Mouse (Mus musculus) hindbrain, postnatal 0 days (tissue): ENCODE measurements around the gene Thoc5. TPM values are rescaled to one million over a fixed set of nuclear protein-coding genes. Genes with fewer than 3 reads are reported as not detected.
A peak's percentile ranks its signal among the peaks of the same experiment; 100 is the strongest.

Source experiments
- ATAC-seq: fragments of 200-750 bp; cut with Nextera tagmentation; 2 replicates; pipeline ENCODE4 v1.8.0; 2017; ENCODE audit warnings: mild to moderate bottlenecking, moderate TSS enrichment, moderate library complexity
- DNase-seq: peaks from one replicate; pipeline ENCODE4 v3.0.0-alpha.2; 2015; ENCODE audit warnings: low spot score
- H3K27ac ChIP-seq: fragments of 300-500 bp; sonication (generic); 2 replicates; pipeline ENCODE4 v1.5.1; 2014; ENCODE audit warnings: mild to moderate bottlenecking
- H3K27me3 ChIP-seq: fragments of 300-500 bp; sonication (generic); 2 replicates; pipeline ENCODE4 v1.6.1; 2014; ENCODE audit warnings: low read length, mixed read lengths; ENCODE audit not compliant: insufficient read depth
- H3K36me3 ChIP-seq: fragments of 300-500 bp; sonication (generic); 2 replicates; pipeline ENCODE4 v1.6.1; 2014; ENCODE audit warnings: low read length, mixed read lengths; ENCODE audit not compliant: insufficient read depth
- H3K4me1 ChIP-seq: fragments of 300-500 bp; sonication (generic); 2 replicates; pipeline ENCODE4 v1.6.1; 2014; ENCODE audit warnings: antibody characterized with exemption, low read length, mixed read lengths; ENCODE audit not compliant: insufficient read depth
- H3K4me2 ChIP-seq: fragments of 300-500 bp; sonication (generic); 2 replicates; pipeline ENCODE4 v1.6.1; 2014; ENCODE audit warnings: low read depth, mild to moderate bottlenecking, low read length, moderate library complexity, mixed read lengths
- H3K4me3 ChIP-seq: fragments of 300-500 bp; sonication (generic); 2 replicates; pipeline ENCODE4 v1.5.1; 2014; ENCODE audit warnings: low read length
- H3K9ac ChIP-seq: fragments of 300-500 bp; sonication (generic); replicated peaks from 2 replicates; pipeline ENCODE4 v1.6.1; 2014; ENCODE audit warnings: mild to moderate bottlenecking, low read length, moderate library complexity, mixed read lengths
- H3K9me3 ChIP-seq: fragments of 300-500 bp; sonication (generic); 2 replicates; pipeline ENCODE4 v1.6.1; 2016; ENCODE audit warnings: low read length, mixed read lengths
- CTCF ChIP-seq: IDR thresholded peaks from 2 replicates; pipeline ENCODE4 v1.5.1; 2016; ENCODE audit warnings: antibody characterized with exemption, control low read depth, low read depth
- WGBS: fragments of 180-500 bp; shearing (Covaris S2); extraction: QIAGEN DNeasy Blood & Tissue Kit; methylation state at CpG from one replicate; pipeline ENCODE4 v1.1.7; 2014; 5-methylcytosine and 5-hydroxymethylcytosine counted together
- polyA plus RNA-seq: library from polyadenylated mRNA; unstranded; fragments of >200 nt; fragmentation: Nextera tagmentation; extraction: Ambion mirVana; gene quantifications from 2 replicates; pipeline ENCODE4 v1.2.1, GENCODE M21; 2015
- total RNA-seq: library from RNA; depleted of rRNA; stranded (reverse); fragments of >200 nt; gene quantifications from 2 replicates; pipeline ENCODE4 v1.2.3, GENCODE M21; 2014

The Thoc5 gene
- total and polyA plus RNA-seq, 2 experiments from 2014 or later = 30.3 to 36.5 TPM

- peak; percentile 39; the same call in 1 of the 2 replicates for ATAC-seq
- TF ChIP-seq CTCF = no peak
- WGBS = 7% methylated on average over 10 of the region's 10 CpGs
These were observed 20.6 kb upstream of the Thoc5 start for GRCm38 (mm10) chr11:4874551-4874950.

GRCm38 (mm10) chr11:4881087-4881486, 14.0 kb upstream of the Thoc5 start:
- no peak overlapping the region for H3K4me2 ChIP-seq
- ATAC-seq (no peak), DNase-seq (no peak)
- H3K4me1 ChIP-seq = no peaks in the 10 kb centered on the region
- 87% methylated on average over 4 of the region's 4 CpGs for WGBS
- no peak for TF ChIP-seq CTCF
- H3K36me3 ChIP-seq = peaks cover 7% of the 10 kb centered on the region
- no peak overlapping the region for H3K27ac ChIP-seq
- no peaks in the 10 kb centered on the region for H3K27me3 ChIP-seq
- H3K4me3 ChIP-seq = no peak overlapping the region
- H3K9ac ChIP-seq = no peak overlapping the region
- H3K9me3 ChIP-seq = no peaks in the 10 kb centered on the region

More at GRCm38 (mm10) chr11:4874551-4874950, 20.6 kb upstream of the Thoc5 start:
- peak overlapping the region; percentile 81; the same call in 1 of the 2 replicates for H3K27ac ChIP-seq
- no peaks in the 10 kb centered on the region for H3K9me3 ChIP-seq
- peaks cover 6% of the 10 kb centered on the region; the same call in 1 of the 2 replicates for H3K4me1 ChIP-seq
- peak overlapping the region; percentile 56 for H3K4me3 ChIP-seq
- H3K27me3 ChIP-seq = no peaks in the 10 kb centered on the region
- H3K4me2 ChIP-seq = peak overlapping the region; percentile 76
- no peak for DNase-seq
- peak overlapping the region; percentile 77 for H3K9ac ChIP-seq
- H3K36me3 ChIP-seq = no peaks in the 10 kb centered on the region

GRCm38 (mm10) chr11:4882892-4883627, 12.1 kb upstream of the Thoc5 start:
- H3K4me1 ChIP-seq = no peaks in the 10 kb centered on the region
- TF ChIP-seq CTCF = peak; percentile 54
- WGBS = 56% methylated on average over 14 of the region's 14 CpGs
- H3K36me3 ChIP-seq = peaks cover 11% of the 10 kb centered on the region
- H3K27me3 ChIP-seq = no peaks in the 10 kb centered on the region
- no peak overlapping the region for H3K4me2 ChIP-seq
- no peak overlapping the region for H3K27ac ChIP-seq
- no peak overlapping the region for H3K9ac ChIP-seq
- ATAC-seq (peak; percentile 43; the same call in 1 of the 2 replicates), DNase-seq (peak; percentile 47)
- H3K4me3 ChIP-seq = no peak overlapping the region
- no peaks in the 10 kb centered on the region for H3K9me3 ChIP-seq

- DNase-seq (peak; percentile 66), ATAC-seq (no peak)
- H3K4me3 ChIP-seq = no peak overlapping the region
- H3K4me2 ChIP-seq = no peak overlapping the region
- H3K27me3 ChIP-seq = no peaks in the 10 kb centered on the region
- H3K9ac ChIP-seq = no peak overlapping the region
- H3K36me3 ChIP-seq = peaks cover 34% of the 10 kb centered on the region
- WGBS = 59% methylated on average over 2 of the region's 2 CpGs
- H3K27ac ChIP-seq = no peak overlapping the region
- peak; percentile 72 for TF ChIP-seq CTCF
- H3K4me1 ChIP-seq = no peaks in the 10 kb centered on the region
- no peaks in the 10 kb centered on the region for H3K9me3 ChIP-seq
These were observed 9.7 kb upstream of the Thoc5 start for GRCm38 (mm10) chr11:4885385-4885903.

GRCm38 (mm10) chr11:4886987-4887386, 8.1 kb upstream of the Thoc5 start:
- Histone ChIP-seq H3K9me3 (no peaks in the 10 kb centered on the region), H3K4me2 (no peak overlapping the region), H3K27ac (no peak overlapping the region), H3K36me3 (peaks cover 45% of the 10 kb centered on the region), H3K27me3 (no peaks in the 10 kb centered on the region), H3K4me1 (no peaks in the 10 kb centered on the region), H3K4me3 (no peak overlapping the region), H3K9ac (no peak overlapping the region)
- DNase-seq (no peak), ATAC-seq (no peak)
- TF ChIP-seq CTCF = no peak
- 96% methylated on average over 3 of the region's 3 CpGs for WGBS

GRCm38 (mm10) chr11:4900437-4900836, 5.3 kb downstream of the Thoc5 start:
- H3K9me3 ChIP-seq = no peaks in the 10 kb centered on the region
- WGBS = 64% methylated on average over 5 of the region's 5 CpGs
- DNase-seq = peak; percentile 65
- H3K36me3 ChIP-seq = peaks cover 25% of the 10 kb centered on the region; the same call in 1 of the 2 replicates
- H3K4me1 ChIP-seq = no peaks in the 10 kb centered on the region
- no peak overlapping the region for H3K9ac ChIP-seq
- no peak overlapping the region for H3K27ac ChIP-seq
- no peak overlapping the region for H3K4me2 ChIP-seq
- no peaks in the 10 kb centered on the region for H3K27me3 ChIP-seq
- no peak overlapping the region for H3K4me3 ChIP-seq
- ATAC-seq = no peak
- TF ChIP-seq CTCF = peak; percentile 69

GRCm38 (mm10) chr11:4901956-4902355, 6.8 kb downstream of the Thoc5 start:
- ATAC-seq (no peak), DNase-seq (no peak)
- TF ChIP-seq CTCF = no peak
- H3K9me3 ChIP-seq = no peaks in the 10 kb centered on the region
- H3K27me3 ChIP-seq = no peaks in the 10 kb centered on the region
- H3K4me1 ChIP-seq = no peaks in the 10 kb centered on the region
- peaks cover 34% of the 10 kb centered on the region; the same call in 1 of the 2 replicates for H3K36me3 ChIP-seq
- no peak overlapping the region for H3K4me3 ChIP-seq
- no peak overlapping the region for H3K4me2 ChIP-seq
- no peak overlapping the region for H3K27ac ChIP-seq
- 94% methylated on average over 6 of the region's 6 CpGs for WGBS
- no peak overlapping the region for H3K9ac ChIP-seq
